ENCODE assay signal across 8 mouse cellular contexts in the genomic region with DNA sequence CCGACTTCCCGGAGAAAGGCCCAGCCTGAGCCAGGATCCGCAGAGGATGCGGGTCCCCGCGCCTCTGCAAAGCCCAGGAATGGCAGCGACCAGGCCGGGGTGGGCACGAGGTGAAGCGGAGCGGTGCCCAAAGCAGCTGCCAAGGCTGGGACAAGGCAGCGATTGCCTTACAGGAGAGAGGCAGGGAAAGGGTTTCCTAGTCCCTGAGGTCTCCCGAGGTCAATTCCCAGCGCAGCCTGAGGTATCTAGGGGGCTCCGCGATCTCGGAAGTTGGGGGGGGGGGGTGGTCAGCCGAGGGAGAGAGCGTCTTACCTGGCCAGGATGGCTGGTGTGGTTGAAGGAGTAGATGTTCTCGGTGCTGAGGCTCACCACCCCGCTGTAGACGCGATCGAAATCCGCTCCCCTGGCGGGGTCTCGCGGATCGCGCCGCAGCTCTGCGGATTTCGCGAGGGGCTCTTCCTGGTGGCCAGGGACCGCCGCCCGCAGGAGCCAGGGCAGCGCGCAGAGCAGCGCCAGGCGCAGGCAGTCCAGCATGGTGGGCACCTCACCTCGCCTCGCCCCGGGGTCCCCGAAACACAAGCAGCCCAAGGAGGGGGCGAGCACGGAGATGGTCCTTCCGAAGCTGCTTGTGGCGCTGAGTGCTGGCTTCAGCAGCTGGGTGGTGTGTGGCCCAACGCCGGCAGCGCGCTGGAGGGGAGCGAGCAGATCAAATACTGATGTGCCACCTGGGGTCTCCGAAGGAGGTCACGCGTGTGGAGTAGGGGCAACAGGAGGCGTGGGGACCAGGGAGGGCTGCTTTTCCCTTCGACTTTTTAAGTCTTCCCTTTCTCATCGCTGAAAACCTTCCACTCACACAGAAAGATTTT. TPM values are rescaled to one million over a fixed set of nuclear protein-coding genes. Genes with fewer than 3 reads are reported as not detected.
DNase-seq lines count a peak whose midpoint lies in the region; ATAC-seq lines count a peak whose summit lies in the region.

No protein-coding gene starts in this region.

- no peaks in the 10 kb centered on the region; the same call in 1 of the 2 replicates for H3K9me3 ChIP-seq in embryonic facial prominence, embryonic 11.5 days (replicated peaks; ENCODE audit: control insufficient read depth, low read length)
- H3K9me3 ChIP-seq in stomach, embryonic 14.5 days (ENCODE audit: control insufficient read depth, low read depth, low read length) = no peaks in the 10 kb centered on the region

- intact Hi-C loops in heart, postnatal 25 days (cut with DNase I) = no loop called here

- ATAC-seq in embryonic facial prominence, embryonic 11.5 days (replicated peaks; ENCODE audit: insufficient number of reproducible peaks, low FRiP score, low TSS enrichment, low read depth) = peak; percentile 56; the same call in 1 of the 2 replicates
- 0 out of 2 replicates have a peak, but pooled peaks have one; percentile 14 for ATAC-seq in stomach, embryonic 14.5 days (ENCODE audit: insufficient number of reproducible peaks, insufficient read depth, low FRiP score, low read depth)

- H3K27ac ChIP-seq in embryonic facial prominence, embryonic 11.5 days (replicated peaks; ENCODE audit: low read depth, low read length) = no peak overlapping the region
- H3K27ac ChIP-seq in stomach, embryonic 14.5 days (ENCODE audit: low read length) = no peak overlapping the region

- peak overlapping the region; percentile 59 for H3K4me3 ChIP-seq in embryonic facial prominence, embryonic 11.5 days (ENCODE audit: low read depth, low read length)
- H3K4me3 ChIP-seq in stomach, embryonic 14.5 days (ENCODE audit: low read depth, low read length) = peak overlapping the region; percentile 64

- H3K27me3 ChIP-seq in embryonic facial prominence, embryonic 11.5 days (ENCODE audit: control insufficient read depth, insufficient read depth, low read length) = peaks cover 4% of the 10 kb centered on the region; the same call in 1 of the 2 replicates
- H3K27me3 ChIP-seq in stomach, embryonic 14.5 days (ENCODE audit: control insufficient read depth, insufficient read depth, low read length) = no peaks in the 10 kb centered on the region

- H3K36me3 ChIP-seq in embryonic facial prominence, embryonic 11.5 days (replicated peaks; ENCODE audit: control insufficient read depth, insufficient read depth, low read depth, low read length) = no peaks in the 10 kb centered on the region
- H3K36me3 ChIP-seq in stomach, embryonic 14.5 days (ENCODE audit: control insufficient read depth, insufficient read depth, low read length) = no peaks in the 10 kb centered on the region

- DNase-seq in heart, adult 11 months = peak; percentile 90
- no peak for DNase-seq in heart, postnatal 25 days (ENCODE audit: low spot score)
- DNase-seq in adrenal gland, adult 2 months = peak; percentile 33
- DNase-seq in embryonic facial prominence, embryonic 11.5 days (ENCODE audit: low spot score) = peak; percentile 45
- peak; percentile 24 for DNase-seq in heart, postnatal 4 days
- DNase-seq in layer of hippocampus, postnatal 36 days = peak; percentile 27 to 54
- DNase-seq in mesoderm, embryonic 11.5 days (ENCODE audit: low read depth, low spot score) = peak; percentile 33

- WGBS in embryonic facial prominence, embryonic 11.5 days = under 1% methylated on average over 60 of the region's 60 CpGs
- WGBS in stomach, embryonic 14.5 days = under 1% methylated on average over 59 of the region's 60 CpGs

- peak overlapping the region; percentile 46 for H3K9ac ChIP-seq in embryonic facial prominence, embryonic 11.5 days (replicated peaks; ENCODE audit: low read length)
- H3K9ac ChIP-seq in stomach, embryonic 14.5 days (replicated peaks; ENCODE audit: low read depth, low read length) = peak overlapping the region; percentile 34

- H3K4me1 ChIP-seq in embryonic facial prominence, embryonic 11.5 days (ENCODE audit: control insufficient read depth, insufficient read depth, low read length) = peaks cover 2% of the 10 kb centered on the region
- 0 out of 2 replicates have a peak, but pooled peaks cover 2% of the 10 kb centered on the region for H3K4me1 ChIP-seq in stomach, embryonic 14.5 days (ENCODE audit: control insufficient read depth, insufficient read depth, low read length)

- peak overlapping the region; percentile 95 for H3K4me2 ChIP-seq in embryonic facial prominence, embryonic 11.5 days (ENCODE audit: low read depth, low read length)
- H3K4me2 ChIP-seq in stomach, embryonic 14.5 days (replicated peaks; ENCODE audit: low read depth, low read length) = peak overlapping the region; percentile 96

RNA-seq across cellular contexts. Expression of a gene that starts 0.8 kb away (rescaled TPM):
- total RNA-seq in heart, postnatal 25 days (2021) = under 1 TPM; 0.23 to 0.31 TPM
- 10 to 100 TPM in 1 of 2 experiments, 1 to 10 TPM in 1; 8.5 to 10.3 TPM for total RNA-seq in adrenal gland, adult 2 months (2021)
- polyA plus RNA-seq in adrenal gland, adult 2 months (2012; rRNA removed) = 6.3 and 8.4 TPM in 2 replicates
- 0.42 and 0.89 TPM in 2 replicates for polyA plus RNA-seq in embryonic facial prominence, embryonic 11.5 days (2014; fragmentation: Nextera tagmentation; extraction: Ambion mirVana)
- under 1 TPM; 0.21 to 0.25 TPM for total RNA-seq in heart, postnatal 4 days (2021)
- total RNA-seq in layer of hippocampus, postnatal 36 days (2021) = 10 to 100 TPM; 41.6 to 44.5 TPM
- polyA plus RNA-seq in stomach, embryonic 14.5 days (2014; fragmentation: Nextera tagmentation; extraction: Ambion mirVana) = 4.3 and 4.5 TPM in 2 replicates

RNA-seq across cellular contexts. Expression of a gene that starts 14.7 kb away (rescaled TPM):
- 10 to 100 TPM in 1 of 2 experiments, 1 to 10 TPM in 1; 8.7 to 11.7 TPM for total RNA-seq in heart, postnatal 25 days (2021)
- total RNA-seq in adrenal gland, adult 2 months (2021) = 10 to 100 TPM; 14.9 to 26.9 TPM
- 4.4 and 4.9 TPM in 2 replicates for polyA plus RNA-seq in adrenal gland, adult 2 months (2012; rRNA removed)
- 32.4 and 34.8 TPM in 2 replicates for polyA plus RNA-seq in embryonic facial prominence, embryonic 11.5 days (2014; fragmentation: Nextera tagmentation; extraction: Ambion mirVana)
- total RNA-seq in heart, postnatal 4 days (2021) = 10 to 100 TPM in 1 of 2 experiments, 1 to 10 TPM in 1; 9.6 to 10.8 TPM
- 10 to 100 TPM; 15.9 to 17.3 TPM for total RNA-seq in layer of hippocampus, postnatal 36 days (2021)
- polyA plus RNA-seq in stomach, embryonic 14.5 days (2014; fragmentation: Nextera tagmentation; extraction: Ambion mirVana) = 30.0 and 34.1 TPM in 2 replicates

Comparison
In these comparisons a context has a peak if more than half of its experiments do, and no peak if none do; other contexts are left out.
1. RNA of a gene that starts 0.8 kb away (total RNA-seq): 41.6 to 44.5 TPM in layer of hippocampus, postnatal 36 days and 8.5 to 10.3 TPM in adrenal gland, adult 2 months; 0.23 to 0.31 TPM in heart, postnatal 25 days and 0.21 to 0.25 TPM in heart, postnatal 4 days; every median in the first group is over 4 times any median in the second.